Mouse (Mus musculus): ENCODE measurements around the gene Svep1.

DNA sequence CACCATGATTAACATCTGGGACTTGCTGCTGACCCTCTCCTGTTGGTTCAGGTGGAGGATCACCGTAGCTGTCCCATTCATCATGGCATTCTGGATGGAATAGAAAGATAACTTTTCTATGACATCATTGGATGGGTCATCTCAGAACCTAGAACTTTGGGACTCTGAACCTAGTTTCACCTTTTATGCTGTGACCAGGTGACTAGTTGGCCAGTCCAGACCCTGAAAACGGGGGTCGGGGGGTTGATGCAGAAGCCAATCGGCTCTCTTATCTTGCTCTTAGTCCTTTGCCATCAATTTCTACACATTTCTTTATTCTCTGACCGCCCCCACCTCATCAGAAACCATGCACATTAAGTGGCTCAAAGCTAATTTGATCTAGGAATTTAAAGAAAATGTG is 197.6 kb downstream of the Svep1 start, which contains the start of gene Txndc8:
- no peak for TF ChIP-seq CTCF (IDR thresholded peaks at IDR 0.05; ENCODE audit: insufficient read depth, low read depth, low read length)
- no peak for TF ChIP-seq POLR2A (IDR thresholded peaks at IDR 0.05; ENCODE audit: insufficient read depth, low read depth, low read length)
